Mouse (Mus musculus) heart, embryonic 16.5 days (tissue): ENCODE measurements at regions not wholly inside any gene's neighbourhood (a gene's known extent, or its start where the extent isn't known, plus 50 kb on each side); places are given as distances from the start of the nearest gene placed in this dataset.

Experiments
- ATAC-seq: fragments of 200-750 bp; cut with Nextera tagmentation; replicated peaks from 2 replicates; pipeline ENCODE4 v1.8.0; 2017; ENCODE audit warnings: moderate number of reproducible peaks; ENCODE audit not compliant: insufficient read depth, low FRiP score; ENCODE audit errors: extremely low read depth
- H3K27ac ChIP-seq: fragments of 300-500 bp; sonication (generic); 2 replicates; pipeline ENCODE4 v1.5.1; 2014; ENCODE audit warnings: mild to moderate bottlenecking, low read length, control low read depth, moderate library complexity
- H3K27me3 ChIP-seq: fragments of 300-500 bp; sonication (generic); 2 replicates; pipeline ENCODE4 v1.6.1; 2014; ENCODE audit warnings: low read length, mixed read lengths; ENCODE audit not compliant: control insufficient read depth, insufficient read depth
- H3K36me3 ChIP-seq: fragments of 300-500 bp; sonication (generic); 2 replicates; pipeline ENCODE4 v1.6.1; 2014; ENCODE audit not compliant: control insufficient read depth, insufficient read depth
- H3K4me1 ChIP-seq: fragments of 300-500 bp; sonication (generic); 2 replicates; pipeline ENCODE4 v1.6.1; 2014; ENCODE audit warnings: low read length, mixed read lengths; ENCODE audit not compliant: control insufficient read depth, insufficient read depth
- H3K4me2 ChIP-seq: fragments of 300-500 bp; sonication (generic); 2 replicates; pipeline ENCODE4 v1.6.1; 2014; ENCODE audit warnings: low read depth, mild to moderate bottlenecking, control low read depth, low read length
- H3K4me3 ChIP-seq: fragments of 300-500 bp; sonication (generic); 2 replicates; pipeline ENCODE4 v1.5.1; 2014; ENCODE audit warnings: mild to moderate bottlenecking, control low read depth, low read length
- H3K9ac ChIP-seq: fragments of 300-500 bp; sonication (generic); 2 replicates; pipeline ENCODE4 v1.6.1; 2014; ENCODE audit warnings: low read length, control low read depth
- H3K9me3 ChIP-seq: fragments of 300-500 bp; sonication (generic); replicated peaks from 2 replicates; pipeline ENCODE4 v1.6.1; 2016; ENCODE audit warnings: low read length; ENCODE audit not compliant: control insufficient read depth
- WGBS: fragments of 180-500 bp; shearing (Covaris S2); extraction: QIAGEN DNeasy Blood & Tissue Kit; methylation state at CpG from one replicate; pipeline ENCODE4 v1.1.7; 2014; 5-methylcytosine and 5-hydroxymethylcytosine counted together

- Histone ChIP-seq H3K27me3 (no peaks in the 10 kb centered on the region), H3K9me3 (no peaks in the 10 kb centered on the region), H3K36me3 (no peaks in the 10 kb centered on the region), H3K9ac (no peak overlapping the region), H3K4me2 (no peak overlapping the region), H3K27ac (no peak overlapping the region), H3K4me1 (no peaks in the 10 kb centered on the region), H3K4me3 (no peak overlapping the region)
- ATAC-seq = no peak
These were observed 678.6 kb downstream of the Gsdmc2 start for GRCm38 (mm10) chr15:63166411-63166810.

- Histone ChIP-seq H3K9me3 (no peaks in the 10 kb centered on the region), H3K27ac (no peak overlapping the region), H3K27me3 (no peaks in the 10 kb centered on the region), H3K4me2 (no peak overlapping the region), H3K4me3 (no peak overlapping the region), H3K36me3 (no peaks in the 10 kb centered on the region), H3K4me1 (no peaks in the 10 kb centered on the region), H3K9ac (no peak overlapping the region)
- ATAC-seq = no peak
- 31% methylated on average over 6 of the region's 6 CpGs for WGBS
These were observed 681.3 kb downstream of the Gsdmc2 start for GRCm38 (mm10) chr15:63163550-63164279.

DNA sequence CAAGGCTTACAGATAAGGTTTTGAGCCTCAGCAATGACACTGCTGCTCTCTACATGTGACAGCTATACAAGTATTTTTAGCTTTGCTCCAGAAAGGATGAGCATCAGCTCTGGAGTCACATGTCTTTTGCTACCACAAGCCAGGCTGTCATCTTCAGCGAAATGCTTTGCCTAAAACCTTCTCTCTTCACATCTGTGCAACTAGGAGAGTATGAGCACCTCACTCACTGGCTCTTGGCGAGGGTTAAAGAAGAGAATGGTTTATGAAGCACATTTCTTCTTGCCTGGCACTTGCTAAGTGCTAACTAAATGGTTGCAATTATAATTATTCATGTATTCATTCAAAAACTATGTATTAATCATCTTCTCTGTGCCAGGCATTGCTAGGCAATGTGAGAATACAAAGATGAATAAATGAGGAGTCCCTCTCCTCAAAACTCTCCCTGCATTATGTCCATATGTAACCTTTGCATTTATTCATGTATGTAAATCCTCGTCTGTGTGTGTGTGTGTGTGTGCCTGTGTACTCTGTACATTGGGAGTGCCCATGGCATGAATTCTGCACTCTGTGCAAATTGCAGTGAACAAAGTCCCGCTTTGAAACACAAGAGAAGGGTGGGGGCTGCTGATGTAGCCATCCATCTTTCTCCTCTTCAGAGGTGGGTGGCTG lies 682.0 kb downstream of the Gsdmc2 start:
- Histone ChIP-seq H3K4me3 (no peak overlapping the region), H3K27me3 (no peaks in the 10 kb centered on the region), H3K9ac (no peak overlapping the region), H3K36me3 (no peaks in the 10 kb centered on the region), H3K4me2 (no peak overlapping the region), H3K27ac (no peak overlapping the region), H3K9me3 (no peaks in the 10 kb centered on the region), H3K4me1 (no peaks in the 10 kb centered on the region)
- ATAC-seq = no peak
- 58% methylated on average over 4 of the region's 4 CpGs for WGBS

- H3K4me1 ChIP-seq = no peaks in the 10 kb centered on the region
- no peak overlapping the region for H3K4me2 ChIP-seq
- no peak overlapping the region for H3K27ac ChIP-seq
- H3K9ac ChIP-seq = no peak overlapping the region
- no peaks in the 10 kb centered on the region for H3K36me3 ChIP-seq
- H3K4me3 ChIP-seq = no peak overlapping the region
- no peaks in the 10 kb centered on the region for H3K27me3 ChIP-seq
- 64% methylated on average over 3 of the region's 3 CpGs for WGBS
- H3K9me3 ChIP-seq = no peaks in the 10 kb centered on the region
- no peak for ATAC-seq
These were observed 721.8 kb downstream of the Gsdmc2 start for GRCm38 (mm10) chr15:63123123-63123688.

GRCm38 (mm10) chr15:63112918-63113317 lies 732.1 kb downstream of the Gsdmc2 start:
- Histone ChIP-seq H3K9ac (no peak overlapping the region), H3K4me3 (no peak overlapping the region), H3K36me3 (no peaks in the 10 kb centered on the region), H3K27ac (no peak overlapping the region), H3K4me2 (no peak overlapping the region), H3K4me1 (no peaks in the 10 kb centered on the region), H3K27me3 (no peaks in the 10 kb centered on the region), H3K9me3 (no peaks in the 10 kb centered on the region)
- 47% methylated on average over 2 of the region's 2 CpGs for WGBS
- no peak for ATAC-seq

DNA sequence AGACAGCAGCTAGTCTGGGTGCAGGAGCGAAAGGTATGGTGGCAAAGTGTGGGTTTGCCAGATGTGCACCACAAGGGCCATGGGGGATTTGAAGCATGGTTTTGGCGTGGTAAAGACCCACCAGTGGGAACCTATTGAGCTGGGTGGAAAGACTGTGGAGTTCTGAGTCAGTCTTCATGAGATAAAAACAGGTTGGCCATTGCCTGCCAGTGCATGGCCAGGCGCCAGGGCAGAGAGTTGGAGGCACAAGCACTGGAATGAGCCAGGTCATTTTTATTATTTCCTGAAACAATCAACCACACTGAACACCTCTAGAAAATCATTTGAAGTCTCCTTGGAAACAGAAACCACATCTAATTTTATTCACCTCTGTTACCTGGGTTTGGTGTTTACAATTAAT lies 744.9 kb downstream of the Gsdmc2 start:
- Histone ChIP-seq H3K4me2 (no peak overlapping the region), H3K27ac (no peak overlapping the region), H3K9me3 (peaks cover under 1% of the 10 kb centered on the region; the same call in 1 of the 2 replicates), H3K4me3 (no peak overlapping the region), H3K4me1 (no peaks in the 10 kb centered on the region), H3K27me3 (no peaks in the 10 kb centered on the region), H3K9ac (no peak overlapping the region), H3K36me3 (no peaks in the 10 kb centered on the region)
- WGBS = 70% methylated on average over 3 of the region's 3 CpGs
- ATAC-seq = no peak

DNA sequence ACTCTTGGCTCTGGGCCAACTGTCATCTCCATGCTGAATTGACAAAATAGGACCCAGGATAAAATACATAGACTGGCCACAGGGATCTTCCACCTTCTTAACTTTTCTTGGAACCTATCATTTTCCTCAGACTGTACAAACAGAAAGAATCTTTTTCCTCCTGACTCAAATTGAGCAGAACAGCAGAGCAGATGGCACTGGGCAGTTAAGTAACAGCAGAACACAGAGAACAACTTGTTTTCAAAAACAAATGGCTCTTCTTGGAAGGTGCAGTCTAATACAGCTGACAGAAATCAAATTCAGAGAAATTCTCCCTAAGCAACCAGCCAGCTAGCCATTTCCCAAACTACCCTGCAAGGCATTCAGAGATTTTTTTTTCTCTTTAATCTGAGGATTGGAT lies 763.0 kb downstream of the Gsdmc2 start:
- Histone ChIP-seq H3K4me1 (no peaks in the 10 kb centered on the region), H3K27me3 (no peaks in the 10 kb centered on the region), H3K4me2 (no peak overlapping the region), H3K27ac (no peak overlapping the region), H3K9me3 (no peaks in the 10 kb centered on the region), H3K36me3 (no peaks in the 10 kb centered on the region), H3K9ac (no peak overlapping the region), H3K4me3 (no peak overlapping the region)
- ATAC-seq = no peak

DNA sequence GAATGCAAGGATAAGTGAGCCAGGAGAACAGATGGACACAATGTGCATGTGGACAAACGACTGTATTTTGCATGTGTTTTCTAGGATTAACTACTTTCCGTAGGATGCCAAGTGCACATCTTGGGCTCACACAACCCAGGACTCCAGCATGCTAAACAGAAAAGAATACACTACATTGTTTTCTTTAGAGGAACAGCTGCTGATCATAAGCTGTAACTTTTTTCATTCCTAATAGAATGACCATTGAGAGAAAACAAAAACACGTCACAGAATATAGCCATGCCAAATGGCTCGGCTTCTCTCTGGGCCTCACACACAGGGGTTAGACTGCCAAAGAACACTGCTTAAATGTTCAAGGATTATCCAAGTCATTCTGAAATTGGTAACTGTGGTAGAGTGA lies 765.2 kb downstream of the Gsdmc2 start:
- Histone ChIP-seq H3K9ac (no peak overlapping the region), H3K27me3 (no peaks in the 10 kb centered on the region), H3K4me1 (no peaks in the 10 kb centered on the region), H3K4me3 (no peak overlapping the region), H3K36me3 (no peaks in the 10 kb centered on the region), H3K27ac (no peak overlapping the region), H3K9me3 (no peaks in the 10 kb centered on the region), H3K4me2 (no peak overlapping the region)
- no peak for ATAC-seq
- 75% methylated on average over 4 of the region's 4 CpGs for WGBS

GRCm38 (mm10) chr15:63071921-63072320 lies 773.1 kb downstream of the Gsdmc2 start:
- Histone ChIP-seq H3K27ac (no peak overlapping the region), H3K4me1 (peaks cover 4% of the 10 kb centered on the region), H3K4me3 (no peak overlapping the region), H3K36me3 (no peaks in the 10 kb centered on the region), H3K4me2 (no peak overlapping the region), H3K9ac (no peak overlapping the region), H3K9me3 (no peaks in the 10 kb centered on the region), H3K27me3 (no peaks in the 10 kb centered on the region)
- ATAC-seq = no peak
- 54% methylated on average over 4 of the region's 4 CpGs for WGBS
